Mouse (Mus musculus) E14TG2a.4 (cell line): ENCODE data around the gene B4galnt3.

Experiments
- CTCF ChIP-seq: conservative IDR thresholded peaks from 2 replicates; pipeline ENCODE4 v1.5.1; 2014; ENCODE audit warnings: low read length
- NANOG ChIP-seq: IDR thresholded peaks from 2 replicates; pipeline ENCODE4 v1.6.1; 2014; ENCODE audit warnings: borderline replicate concordance, low read length, mixed read lengths
- POU5F1 ChIP-seq: IDR thresholded peaks from 2 replicates; pipeline ENCODE4 v1.6.1; 2014; ENCODE audit warnings: low read length, borderline replicate concordance

GRCm38 (mm10) chr6:120255701-120256100 lies 38.7 kb downstream of the B4galnt3 start:
- TF ChIP-seq CTCF, result no peak
- TF ChIP-seq NANOG, result no peak
- no peak for TF ChIP-seq POU5F1
